Mouse (Mus musculus): ENCODE measurements around the gene Rabac1. TPM values are rescaled to one million over a fixed set of nuclear protein-coding genes. Genes with fewer than 3 reads are reported as not detected.

The Rabac1 gene
- polyA plus RNA-seq, 1 experiment from 2014 or later: 211 TPM

- ChIA-PET CTCF (no interaction called here), POLR2A (no interaction called here)
- ATAC-seq (no peak), DNase-seq (ENCODE audit: low read depth, low spot score) (no peak)
- no peak for TF ChIP-seq CTCF (IDR thresholded peaks at IDR 0.05)
- in situ Hi-C loops (cut with MboI; ENCODE audit: low pct_unique_long_range_greater_than_20kb): no loop called here
- peaks cover 14% of the 10 kb centered on the region for H3K27me3 ChIP-seq
Observed at GRCm38 (mm10) chr7:24978781-24979180, 6.2 kb upstream of the Rabac1 start.

DNA sequence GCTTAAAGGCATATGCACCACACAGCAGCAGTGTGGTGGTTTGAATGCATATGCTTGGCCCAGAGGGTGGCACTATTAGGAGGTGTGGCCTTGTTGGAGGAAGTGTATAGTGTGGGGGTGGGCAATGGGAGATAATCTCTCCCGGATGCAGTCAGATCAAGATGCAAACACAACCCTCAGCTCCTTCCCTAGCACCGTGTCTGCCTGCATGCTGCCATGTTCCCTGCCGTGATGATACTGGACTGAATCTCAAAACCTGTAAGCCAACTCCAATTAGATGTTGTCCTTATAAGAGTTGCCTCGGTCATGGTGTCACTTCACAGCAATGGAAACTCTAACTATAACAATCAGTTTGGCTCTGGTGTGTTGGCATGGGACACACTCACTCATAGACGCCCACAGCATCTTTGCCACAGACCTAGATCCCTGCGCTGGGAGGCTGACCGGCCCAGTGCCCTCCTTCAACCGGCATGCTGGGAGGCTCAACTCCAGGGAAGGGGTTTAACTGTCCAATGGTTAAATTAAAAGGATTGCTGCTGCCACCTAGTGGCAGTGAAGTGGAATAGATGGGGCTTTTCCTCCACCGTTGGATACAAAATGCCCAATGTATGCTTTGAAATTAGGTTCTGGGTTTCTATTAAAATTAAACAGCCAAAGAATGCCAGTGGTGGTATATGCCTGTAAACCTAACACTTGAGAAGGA, 2.5 kb upstream of the Rabac1 start:
- no peak for ATAC-seq
- peak; percentile 75 for TF ChIP-seq CTCF (IDR thresholded peaks at IDR 0.05)
- peaks cover 8% of the 10 kb centered on the region for H3K27me3 ChIP-seq
- CTCF ChIA-PET: interaction anchor here (0.9 to 1.8 kb wide), 2 partner anchors 10 to 18 kb away, joined by 3 to 6 read pairs; no protein-coding TSS in a partner anchor
- POLR2A ChIA-PET: no interaction called here
- no peak for DNase-seq (ENCODE audit: low read depth, low spot score)
- in situ Hi-C loops (cut with MboI; ENCODE audit: low pct_unique_long_range_greater_than_20kb): loop anchor here (5.0 kb wide), 1 partner anchor 93 kb away; the partner anchor contains the start of gene Rps19

DNA sequence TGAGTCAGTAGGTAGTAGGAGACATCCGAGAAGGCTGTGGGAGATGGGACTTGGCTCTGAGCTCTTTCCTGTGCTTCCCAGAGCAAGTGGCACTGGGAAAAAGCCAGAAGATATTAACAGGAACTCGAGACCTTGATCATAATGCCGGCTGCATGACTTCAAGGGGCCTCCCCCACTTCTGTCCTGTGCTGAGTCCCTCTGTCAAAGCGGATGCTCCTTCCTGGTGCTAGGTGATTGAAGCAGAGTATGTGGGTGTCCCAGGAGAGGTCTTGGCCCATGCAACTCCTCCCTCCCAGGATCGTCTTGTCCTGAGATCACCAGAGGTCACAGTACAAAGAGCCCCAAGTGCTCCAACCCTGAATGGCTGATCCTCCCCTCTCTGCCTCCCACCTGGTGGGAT, 1.3 kb upstream of the Rabac1 start:
- ATAC-seq (no peak), DNase-seq (ENCODE audit: low read depth, low spot score) (no peak)
- no peak for TF ChIP-seq CTCF (IDR thresholded peaks at IDR 0.05)
- peaks cover 8% of the 10 kb centered on the region for H3K27me3 ChIP-seq
- in situ Hi-C loops (cut with MboI; ENCODE audit: low pct_unique_long_range_greater_than_20kb): loop anchor here (5.0 kb wide), 1 partner anchor 92 kb away; the partner anchor contains the start of gene Rps19
- CTCF ChIA-PET: interaction anchor here (1.8 kb wide), 1 partner anchor 20 kb away, joined by 6 read pairs; no protein-coding TSS in a partner anchor
- POLR2A ChIA-PET: no interaction called here

GRCm38 (mm10) chr7:24973208-24973607, 654 bp upstream of the Rabac1 start:
- ChIA-PET POLR2A (no interaction called here), CTCF (interaction anchor here (0.9 to 1.8 kb wide), 5 partner anchors 12 to 83 kb away, joined by 3 to 6 read pairs (median 4); no protein-coding TSS in a partner anchor)
- TF ChIP-seq CTCF (IDR thresholded peaks at IDR 0.05): no peak
- ATAC-seq: no peak
- DNase-seq (ENCODE audit: low read depth, low spot score): no peak
- in situ Hi-C loops (cut with MboI; ENCODE audit: low pct_unique_long_range_greater_than_20kb): loop anchor here (5.0 kb wide), 1 partner anchor 91 kb away; the partner anchor contains the start of gene Rps19
- H3K27me3 ChIP-seq: peaks cover 6% of the 10 kb centered on the region

- no peak for DNase-seq (ENCODE audit: low read depth, low spot score)
- ChIA-PET CTCF (interaction anchor here (1.0 to 1.3 kb wide), 5 partner anchors 14 to 154 kb away, joined by 3 to 4 read pairs (median 3); no protein-coding TSS in a partner anchor), POLR2A (no interaction called here)
- peak; percentile 64 for TF ChIP-seq CTCF (IDR thresholded peaks at IDR 0.05)
- no peak for ATAC-seq
- in situ Hi-C loops (cut with MboI; ENCODE audit: low pct_unique_long_range_greater_than_20kb): loop anchor here (5.0 kb wide), 1 partner anchor 89 kb away; the partner anchor contains the start of gene Rps19
- H3K27me3 ChIP-seq: no peaks in the 10 kb centered on the region
Observed at GRCm38 (mm10) chr7:24971261-24971971, 1.1 kb downstream of the Rabac1 start.

DNA sequence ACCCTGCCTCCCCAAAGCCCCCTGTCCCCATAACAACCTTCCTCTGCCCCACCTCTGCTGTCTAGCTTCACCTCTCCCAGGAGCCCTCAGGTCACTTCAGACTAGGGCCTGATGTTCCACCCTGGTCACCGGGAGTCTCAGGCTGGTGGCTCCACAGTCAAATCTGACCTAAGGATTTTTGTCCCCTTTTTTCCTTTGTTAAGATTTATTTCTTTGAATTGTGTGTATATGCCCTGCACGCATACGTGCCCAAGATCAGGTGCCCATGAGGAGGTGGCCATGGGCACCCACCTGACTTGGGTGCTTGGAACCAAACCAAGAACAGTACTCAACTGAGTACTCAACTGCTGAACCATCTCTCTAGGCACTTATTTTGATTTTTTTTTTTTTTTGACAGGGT, 2.2 kb downstream of the Rabac1 start:
- DNase-seq (ENCODE audit: low read depth, low spot score) (no peak), ATAC-seq (no peak)
- CTCF ChIA-PET: interaction anchor here (1.3 kb wide), 1 partner anchor 46 kb away, joined by 3 read pairs; no protein-coding TSS in a partner anchor
- TF ChIP-seq CTCF (IDR thresholded peaks at IDR 0.05): no peak
- H3K27me3 ChIP-seq: no peaks in the 10 kb centered on the region
- POLR2A ChIA-PET: no interaction called here
- in situ Hi-C loops (cut with MboI; ENCODE audit: low pct_unique_long_range_greater_than_20kb): loop anchor here (5.0 kb wide), 1 partner anchor 88 kb away; the partner anchor contains the start of gene Rps19

GRCm38 (mm10) chr7:24969805-24970204, 2.7 kb downstream of the Rabac1 start:
- DNase-seq (ENCODE audit: low read depth, low spot score): no peak

DNA sequence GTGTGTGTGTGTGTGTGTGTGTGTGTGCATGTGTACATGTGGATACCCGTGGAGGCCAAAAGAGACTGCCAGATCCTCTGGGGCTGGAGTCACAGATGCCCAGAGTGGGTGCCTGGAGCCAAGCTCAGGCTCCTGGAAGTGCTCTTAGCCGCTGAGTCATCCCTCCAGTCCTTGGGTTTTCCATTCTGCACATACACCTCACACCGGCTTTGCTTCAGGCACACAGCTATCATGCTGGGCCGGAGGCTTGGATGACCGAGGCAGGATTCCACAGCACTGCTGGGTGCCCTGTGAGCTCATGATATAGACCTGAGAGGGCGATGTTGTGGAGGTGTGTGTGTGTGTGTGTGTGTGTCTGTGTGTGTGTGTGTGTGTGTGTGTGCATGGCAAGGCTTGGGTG, 4.1 kb downstream of the Rabac1 start:
- ChIA-PET POLR2A (interaction anchor here (1.1 to 1.3 kb wide), 2 partner anchors 19 to 78 kb away, joined by 3 to 5 read pairs; no protein-coding TSS in a partner anchor), CTCF (interaction anchor here (0.8 to 1.1 kb wide), 3 partner anchors 19 to 126 kb away, joined by 3 read pairs; no protein-coding TSS in a partner anchor)
- no peak for ATAC-seq
- DNase-seq (ENCODE audit: low read depth, low spot score): no peak
- in situ Hi-C loops (cut with MboI; ENCODE audit: low pct_unique_long_range_greater_than_20kb): loop anchor here (10.0 kb wide), 1 partner anchor 154 kb away; no protein-coding TSS in a partner anchor
- no peak for TF ChIP-seq CTCF (IDR thresholded peaks at IDR 0.05)
- H3K27me3 ChIP-seq: no peaks in the 10 kb centered on the region

More at GRCm38 (mm10) chr7:24969805-24970204, 2.7 kb downstream of the Rabac1 start:
- ChIA-PET POLR2A (interaction anchor here (1.1 kb wide), 1 partner anchor 20 kb away, joined by 5 read pairs; no protein-coding TSS in a partner anchor), CTCF (no interaction called here)
- H3K27me3 ChIP-seq: no peaks in the 10 kb centered on the region
- no peak for ATAC-seq
- in situ Hi-C loops (cut with MboI; ENCODE audit: low pct_unique_long_range_greater_than_20kb): loop anchor here (5.0 to 10.0 kb wide), 2 partner anchors 88 to 155 kb away; partner anchors contain the start of gene Rps19
- TF ChIP-seq CTCF (IDR thresholded peaks at IDR 0.05): no peak

DNA sequence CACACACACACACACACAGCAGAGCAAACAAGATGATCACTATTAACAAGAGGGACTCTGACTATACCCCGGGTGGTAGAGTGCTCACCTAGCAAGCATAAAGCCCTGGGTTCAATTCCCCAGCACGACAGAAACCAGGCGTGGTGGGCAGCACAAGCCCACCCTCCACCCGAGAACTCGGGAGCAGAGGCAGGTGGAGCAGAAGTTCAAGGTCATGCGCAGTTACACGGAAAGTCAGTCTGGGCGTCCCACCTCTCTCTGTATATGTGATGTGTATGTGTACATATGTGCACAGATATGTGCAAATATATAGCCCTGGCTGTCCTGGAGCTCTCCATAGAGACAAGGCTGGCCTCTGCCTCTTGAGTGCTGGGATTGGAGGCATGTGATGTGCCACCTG, 4.6 kb downstream of the Rabac1 start:
- no peaks in the 10 kb centered on the region for H3K27me3 ChIP-seq
- ChIA-PET CTCF (interaction anchor here (0.9 kb wide), 1 partner anchor 78 kb away, joined by 4 read pairs; no protein-coding TSS in a partner anchor), POLR2A (interaction anchor here (1.3 kb wide), 1 partner anchor 77 kb away, joined by 3 read pairs; no protein-coding TSS in a partner anchor)
- TF ChIP-seq CTCF (IDR thresholded peaks at IDR 0.05): no peak
- ATAC-seq (no peak), DNase-seq (ENCODE audit: low read depth, low spot score) (no peak)
- in situ Hi-C loops (cut with MboI; ENCODE audit: low pct_unique_long_range_greater_than_20kb): loop anchor here (10.0 kb wide), 1 partner anchor 153 kb away; no protein-coding TSS in a partner anchor

- DNase-seq (ENCODE audit: low read depth, low spot score) (no peak), ATAC-seq (no peak)
- TF ChIP-seq CTCF (IDR thresholded peaks at IDR 0.05): peak; percentile 70
- POLR2A ChIA-PET: no interaction called here
- in situ Hi-C loops (cut with MboI; ENCODE audit: low pct_unique_long_range_greater_than_20kb): loop anchor here (10.0 kb wide), 1 partner anchor 150 kb away; no protein-coding TSS in a partner anchor
- H3K27me3 ChIP-seq: peaks cover 6% of the 10 kb centered on the region
- CTCF ChIA-PET: interaction anchor here (1.1 to 3.2 kb wide), 7 partner anchors 9 to 144 kb away, joined by 3 to 11 read pairs (median 4); no protein-coding TSS in a partner anchor
Observed at GRCm38 (mm10) chr7:24964897-24965535, 7.5 kb downstream of the Rabac1 start.

All from Patski (cell line).